Mouse (Mus musculus) hindbrain, embryonic 12.5 days (tissue): Measurements from ENCODE around the gene AK157302. TPM values are rescaled to one million over a fixed set of nuclear protein-coding genes. Genes with fewer than 3 reads are reported as not detected.
"Not testable (repeated sequence)": the region's sequence is repeated elsewhere in the genome, so short reads cannot be mapped to it uniquely, and the experiment has no call there.

Experiments
- ATAC-seq: fragments of 200-750 bp; cut with Nextera tagmentation; 2 replicates; pipeline ENCODE4 v1.8.0; 2017; ENCODE audit warnings: moderate TSS enrichment; ENCODE audit not compliant: low FRiP score
- H3K27ac ChIP-seq: fragments of 300-500 bp; sonication (generic); 2 replicates; pipeline ENCODE4 v1.5.1; 2016; ENCODE audit warnings: mild to moderate bottlenecking
- H3K27me3 ChIP-seq: fragments of 300-500 bp; sonication (generic); 2 replicates; pipeline ENCODE4 v1.6.1; 2016; ENCODE audit warnings: mild to moderate bottlenecking
- H3K36me3 ChIP-seq: fragments of 300-500 bp; sonication (generic); 2 replicates; pipeline ENCODE4 v1.6.1; 2016; ENCODE audit warnings: mild to moderate bottlenecking
- H3K4me1 ChIP-seq: fragments of 300-500 bp; sonication (generic); 2 replicates; pipeline ENCODE4 v1.6.1; 2016
- H3K4me2 ChIP-seq: fragments of 300-500 bp; sonication (generic); replicated peaks from 2 replicates; pipeline ENCODE4 v1.6.1; 2016; ENCODE audit warnings: mild to moderate bottlenecking
- H3K4me3 ChIP-seq: fragments of 300-500 bp; sonication (generic); 2 replicates; pipeline ENCODE4 v1.5.1; 2016; ENCODE audit warnings: mild to moderate bottlenecking
- H3K9ac ChIP-seq: fragments of 300-500 bp; sonication (generic); 2 replicates; pipeline ENCODE4 v1.6.1; 2016; ENCODE audit warnings: mild to moderate bottlenecking, moderate library complexity
- H3K9me3 ChIP-seq: fragments of 300-500 bp; sonication (generic); replicated peaks from 2 replicates; pipeline ENCODE4 v1.6.1; 2016; ENCODE audit warnings: mild to moderate bottlenecking
- WGBS: fragments of 180-500 bp; shearing (Covaris S2); methylation state at CpG from one replicate; pipeline ENCODE4 v1.1.7; 2016; 5-methylcytosine and 5-hydroxymethylcytosine counted together
- polyA plus RNA-seq: library from polyadenylated mRNA; unstranded; fragments of >200 nt; fragmentation: Nextera tagmentation; extraction: Ambion mirVana; gene quantifications from 2 replicates; pipeline ENCODE4 v1.2.1, GENCODE M21; 2016

The AK157302 gene
- polyA plus RNA-seq: 0.16 and 0.40 TPM in 2 replicates

GRCm38 (mm10) chr13:21495080-21495479 is at the start of gene AK157302:
Gene AK157302 (plus strand): TSS chr13:21495223.
- H3K27ac ChIP-seq: no peak within 1 kb of the TSS
- H3K4me2 ChIP-seq: no peak within 1 kb of the TSS
- no peak within 1 kb of the TSS for H3K9ac ChIP-seq
- 91% methylated on average over 18 of the region's 21 CpGs for WGBS
- no peaks in the 10 kb centered on the region for H3K9me3 ChIP-seq
- no peak within 1 kb of the TSS for H3K4me3 ChIP-seq
- ATAC-seq: no peak
- H3K27me3 ChIP-seq: no peaks in the 10 kb centered on the region
- H3K4me1 ChIP-seq: no peaks in the 10 kb centered on the region
- no peaks in the 10 kb centered on the region for H3K36me3 ChIP-seq

- Histone ChIP-seq H3K9ac (no peak overlapping the region), H3K36me3 (peaks cover 46% of the 10 kb centered on the region), H3K4me2 (no peak overlapping the region), H3K9me3 (no peaks in the 10 kb centered on the region), H3K27ac (no peak overlapping the region), H3K27me3 (no peaks in the 10 kb centered on the region), H3K4me3 (no peak overlapping the region), H3K4me1 (no peaks in the 10 kb centered on the region)
- no peak for ATAC-seq
- 95% methylated on average over 9 of the region's 9 CpGs for whole genome bisulfite sequencing
Observed at GRCm38 (mm10) chr13:21446796-21447195, 48.2 kb upstream of the AK157302 start.

- no peak overlapping the region for H3K4me3 ChIP-seq
- H3K36me3 ChIP-seq: peaks cover 46% of the 10 kb centered on the region
- 83% methylated on average over 16 of the region's 16 CpGs for WGBS
- no peak overlapping the region for H3K9ac ChIP-seq
- H3K27ac ChIP-seq: no peak overlapping the region
- H3K4me2 ChIP-seq: no peak overlapping the region
- H3K27me3 ChIP-seq: no peaks in the 10 kb centered on the region
- no peak for ATAC-seq
- H3K9me3 ChIP-seq: no peaks in the 10 kb centered on the region
- peaks cover 10% of the 10 kb centered on the region for H3K4me1 ChIP-seq
Observed at GRCm38 (mm10) chr13:21447856-21448614, 47.0 kb upstream of the AK157302 start.

- Histone ChIP-seq H3K4me3 (peak overlapping the region; percentile 64), H3K27ac (peak overlapping the region; percentile 58; the same call in 1 of the 2 replicates), H3K9ac (peak overlapping the region; percentile 68), H3K36me3 (peaks cover 6% of the 10 kb centered on the region; the same call in 1 of the 2 replicates), H3K4me1 (peaks cover 10% of the 10 kb centered on the region), H3K27me3 (peaks cover 11% of the 10 kb centered on the region), H3K4me2 (peak overlapping the region; percentile 77), H3K9me3 (no peaks in the 10 kb centered on the region)
- 5% methylated on average over 13 of the region's 13 CpGs for WGBS
- peak; percentile 23 for ATAC-seq
Observed at GRCm38 (mm10) chr13:21453042-21453441, 42.0 kb upstream of the AK157302 start.

GRCm38 (mm10) chr13:21453449-21453848 is 41.6 kb upstream of the AK157302 start, which contains the start of gene Zscan26:
Gene Zscan26 (minus strand): TSS chr13:21453730.
- ATAC-seq: peak; percentile 93
- H3K4me3 ChIP-seq: peak within 1 kb of the TSS; percentile 64
- WGBS: 1% methylated on average over 23 of the region's 23 CpGs
- H3K27ac ChIP-seq: peak within 1 kb of the TSS; percentile 58; the same call in 1 of the 2 replicates
- 0 out of 2 replicates have a peak, but pooled peaks cover 2% of the 10 kb centered on the region for H3K36me3 ChIP-seq
- H3K4me1 ChIP-seq: peaks cover 10% of the 10 kb centered on the region
- H3K4me2 ChIP-seq: peak within 1 kb of the TSS; percentile 77
- H3K27me3 ChIP-seq: peaks cover 11% of the 10 kb centered on the region
- H3K9ac ChIP-seq: peak within 1 kb of the TSS; percentile 68
- no peaks in the 10 kb centered on the region for H3K9me3 ChIP-seq

GRCm38 (mm10) chr13:21454133-21454532 is 40.9 kb upstream of the AK157302 start:
- H3K9ac ChIP-seq: no peak overlapping the region
- H3K36me3 ChIP-seq: no peaks in the 10 kb centered on the region
- no peak overlapping the region for H3K4me2 ChIP-seq
- no peak for ATAC-seq
- peaks cover 10% of the 10 kb centered on the region for H3K4me1 ChIP-seq
- H3K27me3 ChIP-seq: peaks cover 11% of the 10 kb centered on the region
- WGBS: 96% methylated on average over 3 of the region's 3 CpGs
- no peak overlapping the region for H3K4me3 ChIP-seq
- no peak overlapping the region for H3K27ac ChIP-seq
- no peaks in the 10 kb centered on the region for H3K9me3 ChIP-seq

GRCm38 (mm10) chr13:21456347-21456746 is 38.7 kb upstream of the AK157302 start:
- H3K27me3 ChIP-seq: peaks cover 11% of the 10 kb centered on the region
- H3K36me3 ChIP-seq: no peaks in the 10 kb centered on the region
- H3K27ac ChIP-seq: no peak overlapping the region
- peaks cover 10% of the 10 kb centered on the region for H3K4me1 ChIP-seq
- no peaks in the 10 kb centered on the region for H3K9me3 ChIP-seq
- no peak overlapping the region for H3K4me3 ChIP-seq
- no peak for ATAC-seq
- no peak overlapping the region for H3K9ac ChIP-seq
- no peak overlapping the region for H3K4me2 ChIP-seq
- WGBS: 12% methylated on average over 4 of the region's 4 CpGs

GRCm38 (mm10) chr13:21462516-21462915 is 32.5 kb upstream of the AK157302 start:
- not testable (repeated sequence) for H3K9ac ChIP-seq, H3K4me1 ChIP-seq, H3K27me3 ChIP-seq, H3K27ac ChIP-seq, H3K36me3 ChIP-seq, H3K4me2 ChIP-seq, H3K9me3 ChIP-seq, ATAC-seq, H3K4me3 ChIP-seq
- 51% methylated on average over 9 of the region's 9 CpGs for WGBS

GRCm38 (mm10) chr13:21467336-21467735 is 27.7 kb upstream of the AK157302 start:
- Histone ChIP-seq H3K9ac (no peak overlapping the region), H3K4me3 (no peak overlapping the region), H3K4me2 (0 out of 2 replicates have a peak overlapping the region, but pooled peaks have one; percentile 78), H3K27ac (no peak overlapping the region), H3K27me3 (0 out of 2 replicates have a peak, but pooled peaks cover 4% of the 10 kb centered on the region), H3K9me3 (no peaks in the 10 kb centered on the region), H3K36me3 (no peaks in the 10 kb centered on the region), H3K4me1 (0 out of 2 replicates have a peak, but pooled peaks cover 9% of the 10 kb centered on the region)
- no peak for ATAC-seq
- 84% methylated on average over 10 of the region's 10 CpGs for WGBS

GRCm38 (mm10) chr13:21468061-21469019 is 26.7 kb upstream of the AK157302 start, which contains the start of gene Nkapl:
Gene Nkapl (minus strand): TSS chr13:21468509.
- WGBS: under 1% methylated on average over 53 of the region's 54 CpGs
- H3K4me2 ChIP-seq: peak within 1 kb of the TSS; percentile 78
- H3K9me3 ChIP-seq: no peaks in the 10 kb centered on the region
- peak; percentile 99 for ATAC-seq
- H3K27me3 ChIP-seq: 0 out of 2 replicates have a peak, but pooled peaks cover 4% of the 10 kb centered on the region
- peak within 1 kb of the TSS; percentile 70 for H3K27ac ChIP-seq
- H3K4me3 ChIP-seq: peak within 1 kb of the TSS; percentile 53
- peak within 1 kb of the TSS; percentile 71 for H3K9ac ChIP-seq
- H3K36me3 ChIP-seq: no peaks in the 10 kb centered on the region
- 0 out of 2 replicates have a peak, but pooled peaks cover 9% of the 10 kb centered on the region for H3K4me1 ChIP-seq

GRCm38 (mm10) chr13:21469097-21469496 is 25.9 kb upstream of the AK157302 start:
- WGBS: 22% methylated on average over 9 of the region's 9 CpGs
- ATAC-seq: no peak
- no peak overlapping the region for H3K27ac ChIP-seq
- 0 out of 2 replicates have a peak, but pooled peaks cover 9% of the 10 kb centered on the region for H3K4me1 ChIP-seq
- H3K9ac ChIP-seq: no peak overlapping the region
- no peaks in the 10 kb centered on the region for H3K36me3 ChIP-seq
- H3K4me3 ChIP-seq: no peak overlapping the region
- H3K9me3 ChIP-seq: no peaks in the 10 kb centered on the region
- 0 out of 2 replicates have a peak, but pooled peaks cover 4% of the 10 kb centered on the region for H3K27me3 ChIP-seq
- H3K4me2 ChIP-seq: peak overlapping the region; percentile 78; the same call in 1 of the 2 replicates
